Mouse (Mus musculus): ENCODE data around the gene Slc25a43. TPM values are rescaled to one million over a fixed set of nuclear protein-coding genes. Genes with fewer than 3 reads are reported as not detected.
"Not testable (repeated sequence)": the region's sequence is repeated elsewhere in the genome, so short reads cannot be mapped to it uniquely, and the experiment has no call there.

The Slc25a43 gene
- total RNA-seq, 1 experiment from 2014 or later = not detected

DNA sequence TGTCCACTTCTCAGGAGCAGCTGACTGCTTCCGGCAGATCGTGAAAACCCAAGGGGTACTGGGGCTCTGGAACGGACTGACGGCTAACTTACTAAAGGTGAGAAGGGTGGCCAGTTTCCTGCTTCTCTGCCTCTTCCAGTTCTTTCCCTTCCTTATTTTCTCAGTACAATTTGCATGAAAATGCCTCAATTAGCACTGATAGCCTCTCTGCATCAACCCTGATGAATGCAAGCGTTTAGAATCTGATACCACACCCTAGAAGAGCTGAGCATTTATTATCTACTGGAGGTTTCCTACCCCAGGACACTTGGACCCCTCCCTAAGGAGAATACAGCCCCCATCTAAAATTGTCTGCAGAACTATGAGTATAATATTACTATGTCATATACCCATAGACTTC is 32.1 kb downstream of the Slc25a43 start:
- no peak for ATAC-seq (replicated peaks; ENCODE audit: low read depth, poor library complexity, severe bottlenecking)

DNA sequence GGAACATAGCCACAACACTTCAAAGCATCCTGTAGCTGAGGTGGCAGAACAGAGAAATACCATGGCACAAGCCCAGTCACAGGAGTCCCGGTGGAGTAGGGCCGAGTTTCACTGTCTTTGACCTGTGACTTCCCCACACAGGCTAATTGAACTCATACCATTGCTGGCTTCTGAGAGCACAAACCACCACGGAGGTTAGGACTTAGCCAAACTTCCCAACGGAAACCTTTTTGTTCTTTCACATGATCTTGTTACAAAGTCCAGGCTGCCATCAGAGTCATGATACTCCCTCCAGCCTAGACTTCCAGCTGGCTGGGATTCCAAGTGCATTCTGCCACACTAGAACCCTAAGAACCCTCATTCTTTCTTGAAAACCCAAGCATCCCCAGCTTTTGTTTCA is 34.2 kb downstream of the Slc25a43 start:
- no peak for ATAC-seq (replicated peaks; ENCODE audit: low read depth, poor library complexity, severe bottlenecking)

DNA sequence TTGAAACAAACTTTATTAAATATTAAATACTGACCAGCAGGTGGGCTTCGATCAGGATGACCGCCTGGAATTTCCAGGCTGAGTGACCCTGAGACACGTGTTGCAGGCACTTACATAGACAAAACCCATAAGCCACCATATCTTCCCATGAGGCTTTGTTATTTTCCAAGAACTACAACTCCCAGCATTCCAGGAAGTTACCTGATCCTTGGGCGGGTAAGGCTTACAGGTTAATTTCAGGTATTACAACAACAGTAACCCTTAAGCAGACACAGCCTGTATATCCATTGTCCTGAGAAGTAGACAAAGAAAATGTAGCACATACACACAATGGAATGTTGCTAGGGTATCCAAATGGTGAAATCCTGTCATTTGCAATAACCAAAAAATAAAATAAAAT is 45.9 kb downstream of the Slc25a43 start:
- ATAC-seq (replicated peaks; ENCODE audit: low read depth, poor library complexity, severe bottlenecking) = no peak

DNA sequence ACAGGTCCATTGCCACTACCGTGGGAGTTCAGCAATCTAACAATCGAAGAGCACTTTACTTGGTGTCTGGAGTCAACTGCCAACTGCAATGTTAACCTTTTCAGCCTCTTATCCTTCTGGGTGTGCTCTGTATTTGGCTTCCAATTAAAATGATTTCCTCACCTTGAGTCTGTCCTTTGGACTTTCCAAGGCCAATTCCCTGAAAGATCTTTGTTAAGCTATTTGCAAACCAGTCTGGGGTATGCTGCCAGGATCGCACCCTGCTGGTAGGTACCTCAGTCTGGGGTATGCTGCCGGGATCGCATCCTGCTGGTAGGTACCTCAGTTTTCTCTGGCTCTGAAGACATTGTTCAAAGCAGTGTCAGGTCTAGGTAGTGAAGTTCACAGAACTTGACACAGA is 51.1 kb downstream of the Slc25a43 start:
- ATAC-seq (replicated peaks; ENCODE audit: low read depth, poor library complexity, severe bottlenecking) = no peak

DNA sequence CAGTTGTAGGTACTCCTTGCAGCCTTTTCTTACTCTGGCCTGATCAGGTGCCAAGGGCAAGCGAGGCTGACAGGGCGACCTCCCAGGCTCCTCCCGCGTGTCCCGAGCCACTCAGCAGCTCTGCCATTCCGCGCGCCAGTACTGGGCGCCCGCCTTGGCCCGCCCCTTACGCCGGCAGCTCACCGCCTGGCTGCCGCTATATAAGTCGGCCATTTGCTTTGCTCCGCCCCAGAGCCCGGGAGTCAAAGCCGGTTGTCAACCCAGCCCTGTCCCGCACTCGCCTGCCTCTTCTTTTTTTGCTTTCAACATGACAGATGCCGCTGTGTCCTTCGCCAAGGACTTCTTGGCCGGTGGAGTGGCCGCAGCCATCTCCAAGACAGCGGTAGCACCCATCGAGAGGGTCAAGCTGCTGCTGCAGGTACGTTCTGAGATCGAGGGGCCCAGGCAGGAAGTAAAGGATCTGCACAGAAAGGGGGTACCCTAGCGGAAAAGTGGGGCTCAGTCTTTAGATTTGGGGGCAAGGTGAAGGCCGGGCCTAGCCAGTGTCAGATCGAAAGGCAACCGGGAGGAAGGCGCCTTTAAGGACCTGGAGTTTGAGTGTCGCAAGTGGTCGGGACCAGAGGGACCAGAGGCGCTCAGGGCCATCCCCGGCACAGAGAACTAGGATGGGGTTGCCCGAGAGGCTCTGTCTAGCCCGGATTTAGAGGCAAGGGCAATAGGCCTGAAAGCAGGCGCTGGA is 52.1 kb downstream of the Slc25a43 start, which contains the start of gene Slc25a5:
TSS of gene Slc25a5 (plus strand) at position 228 of the 739 bp plus-strand sequence.
- ATAC-seq (replicated peaks; ENCODE audit: low read depth, poor library complexity, severe bottlenecking) = peak; percentile 97

DNA sequence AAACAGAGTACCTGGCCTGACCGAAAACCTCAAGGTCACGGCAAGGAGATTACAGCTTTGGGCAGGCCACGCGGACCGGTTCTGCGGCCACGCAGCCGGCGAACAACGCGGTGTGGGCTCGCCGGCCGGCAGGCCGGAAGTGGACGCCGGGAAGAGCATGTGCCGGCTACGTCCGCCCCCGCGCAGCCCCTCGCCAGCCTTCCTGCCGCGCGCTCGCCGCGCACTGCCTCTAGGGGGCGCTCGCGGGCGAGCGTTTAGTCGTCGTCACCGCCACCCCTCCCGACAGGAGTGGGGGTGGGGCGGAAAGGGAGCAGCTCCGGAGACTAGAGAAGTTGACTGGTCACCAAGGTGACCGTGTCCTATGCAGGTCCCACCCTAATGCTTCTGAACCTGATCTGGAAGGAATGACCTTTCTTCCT is 52.7 kb downstream of the Slc25a43 start:
- peak; percentile 48 for ATAC-seq (replicated peaks; ENCODE audit: low read depth, poor library complexity, severe bottlenecking)

DNA sequence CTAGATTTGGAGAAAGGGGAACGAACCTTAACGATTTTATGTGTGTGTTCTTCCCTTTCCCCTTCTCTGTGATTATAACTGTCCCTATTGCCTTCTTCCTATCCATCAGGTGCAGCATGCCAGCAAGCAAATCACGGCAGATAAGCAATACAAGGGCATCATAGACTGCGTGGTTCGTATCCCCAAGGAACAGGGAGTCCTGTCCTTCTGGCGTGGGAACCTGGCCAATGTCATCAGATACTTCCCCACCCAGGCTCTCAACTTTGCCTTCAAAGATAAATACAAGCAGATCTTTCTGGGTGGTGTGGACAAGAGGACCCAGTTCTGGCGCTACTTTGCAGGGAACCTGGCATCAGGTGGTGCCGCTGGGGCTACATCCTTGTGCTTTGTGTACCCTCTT is 53.3 kb downstream of the Slc25a43 start:
- not testable (repeated sequence) for ATAC-seq (replicated peaks; ENCODE audit: low read depth, poor library complexity, severe bottlenecking)

DNA sequence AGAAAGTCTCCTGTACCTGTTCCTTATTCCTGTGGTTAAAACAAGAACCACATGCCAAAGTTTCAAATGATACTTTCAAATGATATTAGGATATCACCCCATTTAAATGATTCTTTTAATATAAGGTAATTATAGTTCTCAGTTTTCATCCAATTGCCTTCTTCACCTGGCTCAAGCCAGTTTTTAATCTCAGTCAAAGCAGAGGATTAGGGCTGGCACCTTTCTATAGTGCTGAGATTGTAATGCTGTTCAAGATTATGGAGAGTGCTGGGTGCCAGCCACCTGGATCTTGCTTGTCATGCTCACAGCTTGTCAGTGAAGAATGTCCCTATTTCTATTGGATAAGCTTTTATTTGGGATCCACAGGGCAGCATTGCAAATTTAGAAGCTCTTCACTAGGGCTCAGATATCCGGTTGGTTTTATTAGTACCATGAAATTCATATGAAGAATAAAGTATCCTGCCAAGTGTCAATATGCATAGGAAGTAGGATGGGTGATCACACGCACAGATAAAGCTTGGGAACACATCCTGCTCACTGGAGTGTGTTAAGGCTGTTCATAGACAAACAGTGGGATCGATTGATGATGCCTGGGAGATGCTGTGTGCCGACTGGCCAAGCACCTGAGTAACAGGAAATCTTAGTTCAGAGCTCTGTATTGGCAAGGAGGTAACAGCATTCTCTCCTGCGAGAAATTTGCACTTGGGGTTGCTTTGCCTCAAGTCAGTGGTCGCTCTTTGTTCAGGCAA is 55.8 kb downstream of the Slc25a43 start:
- no peak for ATAC-seq (replicated peaks; ENCODE audit: low read depth, poor library complexity, severe bottlenecking)

DNA sequence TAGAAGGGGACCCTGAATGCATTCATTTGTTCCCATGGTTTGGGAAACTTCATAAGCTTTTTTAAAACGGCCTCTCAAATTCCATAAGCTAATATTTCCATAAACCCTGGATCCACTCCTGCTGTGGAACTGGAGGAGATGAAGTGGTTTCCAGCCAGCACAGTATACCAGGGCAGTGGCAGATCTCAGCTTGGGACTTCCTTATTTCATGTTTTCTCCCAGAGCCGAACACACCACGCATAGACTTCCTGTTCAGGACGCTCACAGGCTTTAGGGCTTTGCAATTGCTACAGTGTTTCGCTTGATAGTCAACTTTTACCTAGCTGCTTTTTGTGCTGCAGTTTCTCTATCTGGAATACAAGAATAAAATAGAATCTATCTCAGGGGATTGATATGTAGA is 59.7 kb downstream of the Slc25a43 start:
- ATAC-seq (replicated peaks; ENCODE audit: low read depth, poor library complexity, severe bottlenecking) = peak; percentile 43; the same call in 1 of the 2 replicates

DNA sequence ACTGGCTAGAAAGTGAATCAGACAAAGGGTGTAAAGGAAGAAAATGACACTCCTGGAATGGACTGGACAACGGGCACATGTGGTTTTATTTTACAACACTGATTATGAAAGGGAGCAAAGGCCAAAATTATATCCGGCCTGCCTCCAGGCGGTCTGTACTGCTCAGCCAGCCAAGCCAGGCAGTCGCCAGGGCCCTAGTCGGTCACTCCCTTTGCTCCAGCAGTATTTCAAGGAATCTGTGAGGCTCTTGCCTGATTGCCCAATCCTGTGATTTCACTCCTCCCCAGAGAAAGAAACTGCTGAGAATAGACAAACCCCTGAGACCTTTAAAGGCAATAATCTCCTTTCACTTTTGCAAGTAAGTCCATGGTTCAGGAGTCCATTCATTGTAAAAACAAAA is 60.7 kb downstream of the Slc25a43 start:
- ATAC-seq (replicated peaks; ENCODE audit: low read depth, poor library complexity, severe bottlenecking) = no peak

DNA sequence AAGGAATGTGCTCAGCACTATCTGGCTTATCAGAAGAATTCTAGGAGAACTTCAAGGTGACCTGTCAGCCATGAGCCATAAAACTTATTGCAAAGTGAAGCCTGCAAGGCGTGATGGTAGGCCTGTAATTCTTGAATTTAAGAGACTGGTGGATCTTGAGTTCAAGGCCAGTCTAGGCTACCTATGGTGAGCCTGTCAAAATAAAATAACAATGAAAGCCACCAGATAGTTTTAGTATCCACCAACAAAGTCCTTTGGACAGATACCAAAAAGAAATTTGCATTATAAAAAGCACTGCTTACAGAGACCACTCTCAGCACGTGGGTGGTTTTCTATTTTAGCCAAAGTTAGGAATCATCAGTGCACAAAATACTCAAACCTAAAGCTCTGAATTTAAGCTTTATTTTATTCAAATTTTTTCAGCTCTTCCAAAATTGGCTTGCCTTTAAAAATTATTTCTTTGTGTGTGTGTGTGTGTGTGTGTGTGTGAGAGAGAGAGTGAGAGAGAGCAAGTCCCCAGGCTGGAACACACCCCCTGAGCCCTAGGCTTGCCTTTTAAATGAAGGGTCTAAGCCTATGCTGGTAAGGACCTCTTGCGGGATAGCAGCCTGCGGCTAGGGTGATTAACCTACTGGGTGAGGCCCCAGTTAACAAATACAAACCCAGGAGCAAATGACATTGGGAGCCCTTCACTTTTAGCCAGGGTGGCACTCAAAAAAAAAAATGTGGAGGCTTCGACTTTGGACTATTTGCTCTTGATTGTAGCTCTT is 62.2 kb downstream of the Slc25a43 start:
- no peak for ATAC-seq (replicated peaks; ENCODE audit: low read depth, poor library complexity, severe bottlenecking)

DNA sequence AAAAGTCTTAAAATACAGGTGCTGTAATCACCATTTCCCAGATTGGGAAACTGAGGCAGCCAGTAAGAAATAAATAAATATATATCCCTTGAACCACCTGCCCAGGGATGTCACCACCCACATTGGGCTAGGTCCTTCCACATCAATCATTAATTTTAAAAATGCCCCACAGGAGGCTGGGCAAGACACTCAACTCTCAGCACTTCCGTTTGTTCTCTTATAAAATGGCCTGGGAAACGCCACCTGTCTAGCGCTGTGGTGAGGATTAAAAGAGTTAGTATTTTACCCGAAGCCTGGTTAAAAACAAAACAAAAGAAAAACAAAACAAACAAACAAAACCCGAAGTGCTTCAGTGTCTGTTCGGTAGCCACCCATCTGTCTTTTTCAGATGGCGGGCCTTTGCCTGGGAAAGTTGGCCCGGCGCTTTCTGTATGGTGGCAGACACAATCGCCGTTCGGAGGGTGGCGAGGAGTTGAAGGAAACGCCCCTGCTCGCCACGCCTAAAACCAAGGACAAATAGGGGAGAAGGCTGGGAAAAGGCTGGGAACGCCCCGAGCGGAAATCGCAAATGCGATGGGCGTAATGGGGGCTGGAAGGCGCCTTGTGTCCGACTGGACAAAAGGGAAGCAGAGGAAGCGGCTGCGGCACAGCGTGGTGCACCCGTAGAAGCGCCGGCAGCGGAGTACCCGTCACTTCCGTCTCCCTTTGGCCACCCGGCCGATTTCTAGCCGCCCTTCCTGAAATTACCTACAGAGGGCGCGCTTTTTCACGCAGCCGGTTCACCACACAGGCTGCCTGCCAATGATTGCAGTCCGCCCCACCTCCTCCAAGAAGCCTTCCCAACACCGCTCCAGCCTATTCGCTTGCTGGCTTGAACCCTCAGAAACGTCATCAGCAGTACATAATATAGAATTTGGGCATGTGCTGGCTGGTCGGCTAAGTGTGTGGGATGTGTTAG is 64.2 kb downstream of the Slc25a43 start:
- ATAC-seq (replicated peaks; ENCODE audit: low read depth, poor library complexity, severe bottlenecking) = peak; percentile 96

DNA sequence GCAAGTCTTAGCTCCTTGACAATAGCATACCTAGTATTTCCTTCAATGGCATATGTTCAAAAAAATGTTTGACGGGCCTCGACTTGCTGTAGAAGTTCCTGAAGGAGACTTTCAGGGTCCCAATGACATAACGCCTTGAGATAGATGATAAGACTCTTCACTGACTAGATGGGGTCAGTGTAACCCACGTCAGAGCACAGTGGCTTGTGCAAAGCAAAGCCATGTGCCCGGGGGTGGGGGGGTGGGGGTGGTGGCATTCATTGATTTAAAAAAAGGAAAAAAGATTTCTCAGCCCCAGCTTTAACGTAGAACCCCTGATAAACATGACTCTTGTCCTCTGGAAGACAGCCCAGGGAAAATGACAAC is 64.8 kb downstream of the Slc25a43 start:
- no peak for ATAC-seq (replicated peaks; ENCODE audit: low read depth, poor library complexity, severe bottlenecking)

DNA sequence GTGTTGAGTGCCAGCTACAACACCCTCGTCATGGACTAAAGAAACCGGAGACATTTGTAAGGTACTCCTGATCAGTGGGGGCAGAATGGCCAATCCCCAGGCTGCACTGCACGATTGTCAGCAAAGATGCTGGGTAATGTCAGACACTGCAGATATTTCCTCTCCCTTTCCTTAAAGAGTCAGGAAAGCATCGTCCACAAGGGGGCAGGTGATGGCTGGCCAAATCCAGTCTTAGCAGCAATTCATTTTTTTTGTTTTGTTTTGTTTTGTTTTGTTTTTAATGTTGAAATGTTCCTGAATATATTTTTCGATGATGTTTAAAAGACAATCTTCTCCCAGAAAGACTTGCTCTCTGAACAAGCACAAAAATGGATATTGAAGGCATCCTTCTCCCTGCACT is 67.9 kb downstream of the Slc25a43 start:
- no peak for ATAC-seq (replicated peaks; ENCODE audit: low read depth, poor library complexity, severe bottlenecking)

DNA sequence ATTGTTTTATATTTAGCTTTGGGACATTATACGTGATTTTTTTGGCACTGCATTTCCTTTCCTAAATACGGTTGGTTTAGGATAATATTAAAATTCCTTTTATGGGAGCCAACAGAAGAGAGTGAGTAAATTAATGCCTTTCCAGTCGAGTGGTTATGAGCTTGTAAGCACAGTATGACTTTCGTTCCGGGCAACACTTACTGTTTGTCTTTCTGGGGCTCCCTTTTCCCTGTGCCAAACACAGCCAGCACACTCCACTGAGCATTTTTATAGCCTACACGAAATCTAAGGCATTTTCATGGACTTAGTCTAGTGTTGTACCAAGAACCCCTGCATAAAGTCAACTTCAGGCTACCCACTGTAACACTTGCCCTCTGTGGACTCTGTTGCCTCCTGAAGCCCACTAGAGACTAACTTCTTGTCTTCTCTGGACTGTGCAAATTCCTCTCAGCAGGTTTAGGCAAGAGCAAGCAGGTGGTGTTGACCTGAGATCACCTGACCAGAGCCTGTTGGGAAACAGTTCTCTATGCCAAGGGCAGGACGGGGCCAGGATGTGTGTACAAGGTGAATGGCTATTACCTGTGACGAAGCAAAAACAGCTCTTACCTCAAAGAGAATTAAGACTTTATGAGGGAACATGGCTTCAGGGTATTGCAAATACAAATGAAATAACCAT is 70.8 kb downstream of the Slc25a43 start:
- ATAC-seq (replicated peaks; ENCODE audit: low read depth, poor library complexity, severe bottlenecking) = no peak

DNA sequence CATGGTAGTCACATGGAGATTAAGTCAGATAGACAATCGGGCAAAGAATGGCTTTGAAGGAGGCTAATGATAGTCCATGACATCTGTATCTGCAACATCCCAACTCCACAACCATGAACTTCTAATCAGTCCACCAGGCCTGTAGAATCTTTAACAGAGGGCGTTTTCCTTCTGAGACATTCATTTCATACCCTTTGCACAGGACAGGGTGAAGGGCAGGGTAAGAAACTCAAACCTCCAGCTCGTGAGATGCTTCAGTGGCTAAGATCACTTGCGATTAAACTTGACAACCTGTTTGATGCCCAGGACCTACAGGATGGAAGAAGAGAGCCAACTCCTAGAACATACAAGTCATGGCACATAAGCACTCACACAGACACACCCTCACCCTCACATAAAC is 71.6 kb downstream of the Slc25a43 start:
- ATAC-seq (replicated peaks; ENCODE audit: low read depth, poor library complexity, severe bottlenecking) = no peak

DNA sequence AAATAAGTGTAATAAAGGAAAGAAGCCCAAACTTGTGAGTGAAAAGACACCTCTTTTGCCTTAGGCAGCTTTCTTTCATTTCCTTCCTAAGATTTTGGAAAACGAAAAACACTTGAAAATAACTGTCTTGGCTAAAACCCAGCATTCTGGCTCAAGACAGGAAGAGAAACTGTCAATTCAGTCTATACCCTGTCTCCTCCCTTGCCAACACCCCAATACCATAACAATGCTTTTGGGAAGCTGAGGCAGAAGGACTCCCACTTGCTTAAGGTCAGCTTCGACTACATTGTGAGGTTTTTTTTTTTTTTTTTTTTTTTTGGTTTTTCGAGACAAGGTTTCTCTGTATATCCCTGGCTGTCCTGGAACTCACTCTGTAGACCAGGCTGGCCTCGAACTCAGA is 72.0 kb downstream of the Slc25a43 start:
- no peak for ATAC-seq (replicated peaks; ENCODE audit: low read depth, poor library complexity, severe bottlenecking)

DNA sequence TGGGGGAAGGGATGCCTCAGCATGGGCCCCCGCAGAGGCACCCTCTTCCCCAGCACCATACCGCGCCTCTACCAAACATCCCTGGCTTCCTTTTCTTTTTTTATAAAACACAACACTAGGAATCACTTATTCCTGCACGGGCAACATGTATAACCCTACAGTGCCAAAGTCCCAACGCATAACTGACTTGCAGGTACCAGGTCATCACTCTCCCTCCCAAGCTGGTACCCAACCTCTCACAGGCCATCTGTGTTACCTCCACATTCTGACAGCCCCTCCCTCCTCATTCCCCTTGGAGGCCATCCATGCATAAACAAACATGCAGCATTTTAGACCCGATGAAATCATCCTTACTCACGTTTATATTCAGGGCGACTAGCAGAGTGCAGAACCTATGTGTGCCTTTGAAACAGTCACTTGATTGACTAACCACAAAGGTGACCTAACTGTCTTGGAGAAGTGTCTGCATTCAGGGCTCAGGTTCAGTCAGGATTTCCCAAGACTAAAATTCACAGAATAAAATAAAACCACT is 73.0 kb downstream of the Slc25a43 start:
- ATAC-seq (replicated peaks; ENCODE audit: low read depth, poor library complexity, severe bottlenecking) = no peak

DNA sequence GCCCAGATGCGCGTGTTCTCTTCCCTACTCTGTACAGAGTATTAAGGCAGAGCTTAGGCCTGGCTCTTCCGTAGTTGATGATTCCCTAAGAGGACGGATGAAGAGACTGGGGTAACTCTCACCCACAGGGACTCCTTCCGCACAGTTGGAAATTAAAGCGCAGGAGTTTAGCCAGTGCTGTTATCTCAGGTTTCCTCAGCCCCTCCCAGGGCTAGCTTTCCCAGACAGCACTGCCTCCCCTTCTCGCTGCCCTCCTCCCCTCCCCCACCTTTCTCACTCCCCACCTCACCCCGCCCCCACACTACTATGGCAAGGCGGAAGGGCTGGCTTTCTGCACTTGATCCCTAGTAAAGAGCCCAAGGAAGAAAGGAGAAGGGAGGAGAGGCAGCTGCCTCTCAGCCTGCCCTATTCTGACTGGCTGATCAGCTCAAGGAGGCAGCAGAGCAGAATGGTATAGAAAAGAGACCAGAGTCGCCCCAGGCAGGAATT is 73.5 kb downstream of the Slc25a43 start:
- ATAC-seq (replicated peaks; ENCODE audit: low read depth, poor library complexity, severe bottlenecking) = peak; percentile 22; the same call in 1 of the 2 replicates

All from common myeloid progenitor, adult 5-6 weeks (primary cell).